Mouse (Mus musculus) urinary bladder, postnatal 25 days (tissue): ENCODE measurements around the gene Fut2.
"Not testable (repeated sequence)": the region's sequence is repeated elsewhere in the genome, so short reads cannot be mapped to it uniquely, and the experiment has no call there.

Experiments
- DNase-seq: peaks from one replicate; pipeline ENCODE4 v3.0.0; 2022; ENCODE audit warnings: low spot score

Gene Fut2

GRCm38 (mm10) chr7:45677627-45678295, 11.6 kb upstream of the Fut2 start:
- no peak for DNase-seq

GRCm38 (mm10) chr7:45668921-45669320, 2.7 kb upstream of the Fut2 start:
- DNase-seq = no peak

GRCm38 (mm10) chr7:45667761-45668160, 1.6 kb upstream of the Fut2 start:
- no peak for DNase-seq

GRCm38 (mm10) chr7:45665303-45666138, 673 bp downstream of the Fut2 start:
- DNase-seq = no peak

- DNase-seq = not testable (repeated sequence)
These were observed 4.5 kb downstream of the Fut2 start for GRCm38 (mm10) chr7:45661702-45662101.

- DNase-seq = no peak
These were observed 5.3 kb downstream of the Fut2 start for GRCm38 (mm10) chr7:45660746-45661478.

GRCm38 (mm10) chr7:45654424-45655047, 11.7 kb downstream of the Fut2 start:
- DNase-seq = no peak

GRCm38 (mm10) chr7:45650484-45650883, 15.7 kb downstream of the Fut2 start:
- DNase-seq = not testable (repeated sequence)

- DNase-seq = no peak
These were observed 16.8 kb downstream of the Fut2 start for GRCm38 (mm10) chr7:45649351-45649750.

- DNase-seq = no peak
These were observed 19.5 kb downstream of the Fut2 start for GRCm38 (mm10) chr7:45646671-45647070.

GRCm38 (mm10) chr7:45645591-45645971, 20.6 kb downstream of the Fut2 start:
- no peak for DNase-seq

- DNase-seq = no peak
These were observed 21.2 kb downstream of the Fut2 start for GRCm38 (mm10) chr7:45644872-45645590.

- no peak for DNase-seq
These were observed 22.0 kb downstream of the Fut2 start for GRCm38 (mm10) chr7:45644183-45644582.

- DNase-seq = peak; percentile 83
These were observed 22.6 kb downstream of the Fut2 start for GRCm38 (mm10) chr7:45643441-45644178.

- DNase-seq = no peak
These were observed 23.5 kb downstream of the Fut2 start for GRCm38 (mm10) chr7:45642503-45643255.

GRCm38 (mm10) chr7:45642083-45642482, 24.1 kb downstream of the Fut2 start:
- DNase-seq = no peak

GRCm38 (mm10) chr7:45641391-45642040, 24.7 kb downstream of the Fut2 start:
- no peak for DNase-seq

- DNase-seq = no peak
These were observed 25.8 kb downstream of the Fut2 start for GRCm38 (mm10) chr7:45640191-45640957.

GRCm38 (mm10) chr7:45639561-45640027, 26.6 kb downstream of the Fut2 start, which contains the start of gene Mamstr:
Gene Mamstr, plus strand, starts transcription at chr7:45639977.
- DNase-seq = no peak
